Mouse (Mus musculus) T-helper 17 cell (primary cell): ENCODE data around the gene Kidins220.

ENCODE experiments used
- in situ Hi-C, 2 experiments: fragments of 300-600 bp; cut with MboI, MseI; formaldehyde crosslinking; loops; 1 replicate in 1 of 2; 2 replicates in 1 of 2; pipeline ENCODE4 v1.15.1; 2025; ENCODE audit warnings: high pct_unique_total_duplicates in 2 of 2

Gene Kidins220

GRCm38 (mm10) chr12:25026308-25026707 is 51.6 kb downstream of the Kidins220 start:
- in situ Hi-C loops = no loop called here

GRCm38 (mm10) chr12:25027416-25027815 is 52.7 kb downstream of the Kidins220 start:
- in situ Hi-C loops = no loop called here

GRCm38 (mm10) chr12:25033662-25034337 is 59.1 kb downstream of the Kidins220 start:
- in situ Hi-C loops = no loop called here

- in situ Hi-C loops = no loop called here
These were observed 59.7 kb downstream of the Kidins220 start for GRCm38 (mm10) chr12:25034338-25034953.

- in situ Hi-C loops = no loop called here
These were observed 61.3 kb downstream of the Kidins220 start for GRCm38 (mm10) chr12:25036024-25036423.

GRCm38 (mm10) chr12:25037222-25037621 is 62.5 kb downstream of the Kidins220 start:
- in situ Hi-C loops = no loop called here

- in situ Hi-C loops = no loop called here
These were observed 63.2 kb downstream of the Kidins220 start for GRCm38 (mm10) chr12:25037681-25038472.

- in situ Hi-C loops = no loop called here
These were observed 69.3 kb downstream of the Kidins220 start for GRCm38 (mm10) chr12:25044056-25044455.

GRCm38 (mm10) chr12:25044579-25044978 is 69.9 kb downstream of the Kidins220 start:
- in situ Hi-C loops = no loop called here

- in situ Hi-C loops = no loop called here
These were observed 74.5 kb downstream of the Kidins220 start for GRCm38 (mm10) chr12:25049253-25049652.

GRCm38 (mm10) chr12:25054511-25054910 is 79.8 kb downstream of the Kidins220 start:
- in situ Hi-C loops = no loop called here

- in situ Hi-C loops = no loop called here
These were observed 80.2 kb downstream of the Kidins220 start for GRCm38 (mm10) chr12:25054963-25055362.

- in situ Hi-C loops = loop anchor here in 1 of 2 experiments (10.0 kb wide), 1 partner anchor 1245 kb away; no protein-coding TSS in a partner anchor
These were observed 84.9 kb downstream of the Kidins220 start for GRCm38 (mm10) chr12:25059487-25060200.

GRCm38 (mm10) chr12:25060901-25061300 is 86.2 kb downstream of the Kidins220 start:
- in situ Hi-C loops = loop anchor here in 1 of 2 experiments (10.0 kb wide), 1 partner anchor 1244 kb away; no protein-coding TSS in a partner anchor

- in situ Hi-C loops = loop anchor here in 1 of 2 experiments (10.0 kb wide), 1 partner anchor 1243 kb away; no protein-coding TSS in a partner anchor
These were observed 87.5 kb downstream of the Kidins220 start for GRCm38 (mm10) chr12:25062264-25062663.

- in situ Hi-C loops = no loop called here
These were observed 98.6 kb downstream of the Kidins220 start for GRCm38 (mm10) chr12:25073374-25073773.

GRCm38 (mm10) chr12:25074344-25074743 is 99.6 kb downstream of the Kidins220 start:
- in situ Hi-C loops = no loop called here

GRCm38 (mm10) chr12:25083260-25084178 is 108.8 kb downstream of the Kidins220 start:
- in situ Hi-C loops = loop anchor here in 1 of 2 experiments (10.0 to 25.0 kb wide), 2 partner anchors 781 to 1204 kb away; no protein-coding TSS in a partner anchor

- in situ Hi-C loops = loop anchor here (5.0 to 25.0 kb wide), 4 partner anchors 775 to 1200 kb away; no protein-coding TSS in a partner anchor
These were observed 112.2 kb downstream of the Kidins220 start for GRCm38 (mm10) chr12:25086966-25087365.

- in situ Hi-C loops = loop anchor here (5.0 to 25.0 kb wide), 4 partner anchors 773 to 1198 kb away; no protein-coding TSS in a partner anchor
These were observed 114.7 kb downstream of the Kidins220 start for GRCm38 (mm10) chr12:25089433-25089832.
